7 mouse cellular contexts compared by ENCODE assay signal in the genomic region with DNA sequence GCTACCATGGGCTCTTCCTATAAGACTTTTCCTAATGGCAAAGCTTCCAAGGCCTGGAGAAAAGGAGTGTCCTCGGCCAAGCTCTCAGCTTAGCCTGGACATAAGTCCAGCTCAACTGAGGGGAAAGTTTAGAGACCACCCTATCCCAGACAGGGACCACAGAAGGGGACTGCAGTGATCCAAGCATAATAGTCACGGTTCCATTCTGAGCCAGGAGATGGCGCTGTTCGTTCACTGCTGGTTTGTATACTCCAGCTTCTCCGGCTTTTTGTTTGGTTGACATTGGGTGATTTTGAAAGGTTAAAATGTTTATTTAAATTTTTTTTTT. TPM values are rescaled to one million over a fixed set of nuclear protein-coding genes. Genes with fewer than 3 reads are reported as not detected.
DNase-seq lines count a peak whose midpoint lies in the region; TF ChIP-seq lines count a peak whose summit lies in the region.

No protein-coding gene starts in this region.

- H3K4me3 ChIP-seq in spleen, adult 2 months (ENCODE audit: extremely low read depth, insufficient read depth, insufficient read length): no peak overlapping the region

- peak; percentile 85 to 87 for DNase-seq in B cell, adult 2 months
- DNase-seq in CD8-positive naive resting alpha-beta T cell, adult 2 months (ENCODE audit: low read depth in 2 of 2, low spot score in 2 of 2): peak; percentile 68 to 80
- DNase-seq in c-Kit-negative CD71-positive TER-119-positive erythroid progenitor cells, embryonic 14.5 days (ENCODE audit: low read depth, low spot score): peak; percentile 42
- peak; percentile 84 for DNase-seq in gastrocnemius, postnatal 10 days
- DNase-seq in kidney, postnatal 4 days: peak; percentile 90 to 91
- DNase-seq in lung, postnatal 10 days: peak; percentile 85
- peak in 1 of 2 experiments; percentile 65 for DNase-seq in spleen, adult 2 months (ENCODE audit: low read depth in 1 of 2, low spot score in 2 of 2)

- TF ChIP-seq CTCF in spleen, adult 2 months (IDR thresholded peaks at IDR 0.05; ENCODE audit: extremely low read depth, insufficient read depth, insufficient read length, insufficient replicate concordance): peak; percentile 86; the same call in 1 of the 2 replicates

- H3K36me3 ChIP-seq in spleen, adult 2 months (ENCODE audit: control insufficient read depth, insufficient read depth, low read length): peaks cover 13% of the 10 kb centered on the region

- no peak for TF ChIP-seq POLR2A in spleen, adult 2 months (IDR thresholded peaks at IDR 0.05; ENCODE audit: low read depth, low read length)

- 0 out of 2 replicates have a peak, but pooled peaks cover 4% of the 10 kb centered on the region for H3K4me1 ChIP-seq in spleen, adult 2 months (ENCODE audit: control insufficient read depth, insufficient read depth, insufficient read length)

- H3K27ac ChIP-seq in spleen, adult 2 months (ENCODE audit: insufficient read depth, low read length): no peak overlapping the region

- WGBS in spleen, adult 2 months: 14% methylated on average over 5 of the region's 5 CpGs

- peaks cover 4% of the 10 kb centered on the region for H3K27me3 ChIP-seq in spleen, adult 2 months (ENCODE audit: control insufficient read depth, insufficient read depth, low read length)

RNA-seq across cellular contexts. Expression of gene Rpl19, which starts 4.9 kb away (rescaled TPM):
- total RNA-seq in gastrocnemius, postnatal 10 days (2021): 100 to 1,000 TPM; 848 to 925 TPM
- 555 and 724 TPM in 2 replicates for polyA plus RNA-seq in spleen, adult 2 months (2012; rRNA removed)

RNA-seq across cellular contexts. Expression of gene Cacnb1, which starts 8.6 kb away (rescaled TPM):
- 100 to 1,000 TPM; 313 to 347 TPM for total RNA-seq in gastrocnemius, postnatal 10 days (2021)
- polyA plus RNA-seq in spleen, adult 2 months (2012; rRNA removed): 8.5 and 8.9 TPM in 2 replicates

RNA-seq across cellular contexts. Expression of gene Stac2, which starts 21.9 kb away (rescaled TPM):
- under 1 TPM; 0.26 to 0.36 TPM for total RNA-seq in gastrocnemius, postnatal 10 days (2021)
- 6.3 and 6.6 TPM in 2 replicates for polyA plus RNA-seq in spleen, adult 2 months (2012; rRNA removed)

RNA-seq across cellular contexts. Expression of gene Arl5c, which starts 35.4 kb away (rescaled TPM):
- total RNA-seq in gastrocnemius, postnatal 10 days (2021): 1 to 10 TPM in 1 of 2 experiments, under 1 TPM in 1; 0.82 to 1.8 TPM
- polyA plus RNA-seq in spleen, adult 2 months (2012; rRNA removed): 24.6 and 28.9 TPM in 2 replicates

RNA-seq across cellular contexts. Expression of gene Plxdc1, which starts 45.2 kb away (rescaled TPM):
- total RNA-seq in gastrocnemius, postnatal 10 days (2021): 10 to 100 TPM in 1 of 2 experiments, 1 to 10 TPM in 1; 8.3 to 10.7 TPM
- polyA plus RNA-seq in spleen, adult 2 months (2012; rRNA removed): 9.0 and 9.7 TPM in 2 replicates
